Mouse (Mus musculus): Measurements from ENCODE around the gene B230217C12Rik. TPM values are rescaled to one million over a fixed set of nuclear protein-coding genes. Genes with fewer than 3 reads are reported as not detected.

Gene B230217C12Rik
- polyA plus RNA-seq, 1 experiment = 4.9 TPM

DNA sequence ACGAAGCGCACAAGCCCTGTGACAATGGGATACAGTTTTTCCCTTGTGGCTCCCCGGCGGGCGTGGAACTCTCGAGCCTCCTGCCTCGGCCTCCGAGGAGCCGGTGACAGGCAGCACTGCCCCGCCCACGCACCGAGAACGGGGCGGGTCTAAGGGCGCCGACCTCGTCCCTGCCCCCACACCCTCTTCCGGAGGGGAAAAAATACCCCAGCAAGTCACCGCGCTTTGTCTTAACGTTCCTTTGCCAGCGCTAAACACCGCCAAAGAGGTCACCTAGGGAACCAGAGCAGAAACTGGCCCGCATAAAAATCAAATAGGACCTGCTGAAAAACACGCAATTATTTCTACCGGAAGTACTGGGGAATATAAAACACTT lies 43.0 kb downstream of the B230217C12Rik start:
- Histone ChIP-seq H3K36me3 (ENCODE audit: control insufficient read depth, insufficient read depth) (no peaks in the 10 kb centered on the region), H3K4me3 (ENCODE audit: insufficient read depth, poor library complexity, severe bottlenecking) (peak overlapping the region; percentile 28), H3K27me3 (ENCODE audit: control insufficient read depth, insufficient read depth, insufficient read length) (no peaks in the 10 kb centered on the region), H3ac (ENCODE audit: control insufficient read depth, insufficient read length, low read depth) (peak overlapping the region; percentile 30), H3K79me3 (ENCODE audit: low read depth) (no peaks in the 10 kb centered on the region), H3K79me2 (ENCODE audit: control insufficient read depth, insufficient read depth) (no peaks in the 10 kb centered on the region)
- no peak for TF ChIP-seq FOSL1 (IDR thresholded peaks at IDR 0.05; ENCODE audit: insufficient read depth, low read length, poor library complexity, severe bottlenecking)
- TF ChIP-seq USF1 (IDR thresholded peaks at IDR 0.05; ENCODE audit: low read depth) = no peak
- no peak for TF ChIP-seq MYOD1 (IDR thresholded peaks at IDR 0.05; ENCODE audit: control insufficient read depth, insufficient read length, low read depth)
- no peak for TF ChIP-seq MYOG (IDR thresholded peaks at IDR 0.05; ENCODE audit: control insufficient read depth, extremely low read depth, insufficient read length)
- no peak for TF ChIP-seq CEBPB (IDR thresholded peaks at IDR 0.05; ENCODE audit: low read depth)
- no peak for TF ChIP-seq CTCF (IDR thresholded peaks at IDR 0.05; ENCODE audit: control insufficient read depth, insufficient read depth, insufficient read length)
- TF ChIP-seq MAX (IDR thresholded peaks at IDR 0.05) = no peak

DNA sequence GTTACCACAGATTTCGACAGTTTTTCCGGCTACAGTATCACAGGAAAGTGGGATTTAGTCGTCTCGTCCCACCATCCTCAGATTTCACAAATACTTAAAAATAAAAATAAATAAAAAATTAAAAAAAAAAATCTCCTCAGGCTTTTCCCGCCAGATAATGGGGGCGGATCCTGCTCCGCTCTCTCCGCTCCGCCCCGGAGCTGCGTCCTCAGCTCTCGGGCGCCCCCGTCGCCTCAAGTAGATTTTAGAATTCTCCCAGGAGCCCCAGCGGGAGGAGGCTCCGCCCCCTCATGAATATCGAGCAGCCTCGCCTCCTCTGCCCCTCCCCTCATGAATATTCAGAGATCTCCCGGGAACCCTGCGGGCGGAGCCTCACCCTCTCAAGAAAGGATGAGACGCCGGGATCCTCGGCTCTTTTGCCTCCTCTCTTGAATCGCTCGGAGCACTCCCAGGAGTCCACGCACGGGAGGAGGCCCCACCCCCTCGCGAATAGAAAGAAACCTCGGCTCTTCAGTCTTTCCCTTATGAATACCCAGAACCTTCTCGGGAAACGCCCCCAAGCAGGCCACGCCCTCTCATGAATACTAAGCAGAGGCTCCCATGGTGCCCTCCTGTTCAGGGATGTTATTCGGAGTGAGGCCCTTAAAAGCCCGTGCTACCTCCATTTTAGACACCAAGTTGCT lies 43.5 kb downstream of the B230217C12Rik start, which contains the start of gene Fbxo47:
TSS of gene Fbxo47 (minus strand) at position 237 of the 683 bp plus-strand sequence.
- Histone ChIP-seq H3K79me2 (ENCODE audit: control insufficient read depth, insufficient read depth) (no peaks in the 10 kb centered on the region), H3ac (ENCODE audit: control insufficient read depth, insufficient read length, low read depth) (peak within 1 kb of the TSS; percentile 30), H3K4me3 (ENCODE audit: insufficient read depth, poor library complexity, severe bottlenecking) (peak within 1 kb of the TSS; percentile 31), H3K79me3 (ENCODE audit: low read depth) (no peaks in the 10 kb centered on the region), H3K36me3 (ENCODE audit: control insufficient read depth, insufficient read depth) (no peaks in the 10 kb centered on the region), H3K27me3 (ENCODE audit: control insufficient read depth, insufficient read depth, insufficient read length) (no peaks in the 10 kb centered on the region)
- TF ChIP-seq CTCF (IDR thresholded peaks at IDR 0.05; ENCODE audit: control insufficient read depth, insufficient read depth, insufficient read length) (peak; percentile 40), CEBPB (IDR thresholded peaks at IDR 0.05; ENCODE audit: low read depth) (no peak), USF1 (IDR thresholded peaks at IDR 0.05; ENCODE audit: low read depth) (no peak), MYOD1 (IDR thresholded peaks at IDR 0.05; ENCODE audit: control insufficient read depth, insufficient read length, low read depth) (no peak), FOSL1 (IDR thresholded peaks at IDR 0.05; ENCODE audit: insufficient read depth, low read length, poor library complexity, severe bottlenecking) (no peak)

DNA sequence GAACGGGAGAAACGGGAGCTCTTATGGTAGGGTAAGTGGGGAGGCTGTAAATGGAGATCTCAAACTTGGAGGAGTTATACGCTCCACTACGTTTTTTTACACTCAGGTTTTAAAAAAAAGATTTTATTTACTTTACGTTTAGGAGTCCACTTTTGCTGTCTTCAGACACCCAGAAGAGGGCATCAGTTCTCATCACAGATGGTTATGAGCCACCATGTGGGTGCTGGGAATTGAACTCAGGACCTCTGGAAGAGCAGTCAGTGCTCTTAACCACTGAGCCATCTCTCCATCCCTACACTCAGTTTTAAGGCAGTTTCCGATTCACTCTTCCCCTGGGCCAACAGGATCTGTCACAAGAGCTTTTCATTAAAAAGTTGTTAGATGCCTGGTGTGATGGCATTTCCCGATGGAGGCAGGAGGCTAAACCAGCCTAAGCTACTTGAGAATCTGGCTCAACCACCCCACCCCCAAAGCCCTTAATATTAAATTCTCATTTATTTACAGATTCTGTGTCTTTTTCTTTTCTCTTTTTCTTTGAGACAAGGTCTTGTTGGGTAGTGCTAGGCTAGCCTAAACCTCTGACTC lies 44.1 kb downstream of the B230217C12Rik start:
- H3K79me3 ChIP-seq (ENCODE audit: low read depth) = no peaks in the 10 kb centered on the region
- TF ChIP-seq MAX (IDR thresholded peaks at IDR 0.05) (no peak), CEBPB (IDR thresholded peaks at IDR 0.05; ENCODE audit: low read depth) (no peak), CTCF (IDR thresholded peaks at IDR 0.05; ENCODE audit: control insufficient read depth, insufficient read depth, insufficient read length) (no peak)
- no peaks in the 10 kb centered on the region for H3K36me3 ChIP-seq (ENCODE audit: control insufficient read depth, insufficient read depth)
- no peaks in the 10 kb centered on the region for H3K27me3 ChIP-seq (ENCODE audit: control insufficient read depth, insufficient read depth, insufficient read length)
- H3K4me3 ChIP-seq (ENCODE audit: insufficient read depth, poor library complexity, severe bottlenecking) = peak overlapping the region; percentile 31
- no peak overlapping the region for H3ac ChIP-seq (ENCODE audit: control insufficient read depth, insufficient read length, low read depth)
- no peaks in the 10 kb centered on the region for H3K79me2 ChIP-seq (ENCODE audit: control insufficient read depth, insufficient read depth)

DNA sequence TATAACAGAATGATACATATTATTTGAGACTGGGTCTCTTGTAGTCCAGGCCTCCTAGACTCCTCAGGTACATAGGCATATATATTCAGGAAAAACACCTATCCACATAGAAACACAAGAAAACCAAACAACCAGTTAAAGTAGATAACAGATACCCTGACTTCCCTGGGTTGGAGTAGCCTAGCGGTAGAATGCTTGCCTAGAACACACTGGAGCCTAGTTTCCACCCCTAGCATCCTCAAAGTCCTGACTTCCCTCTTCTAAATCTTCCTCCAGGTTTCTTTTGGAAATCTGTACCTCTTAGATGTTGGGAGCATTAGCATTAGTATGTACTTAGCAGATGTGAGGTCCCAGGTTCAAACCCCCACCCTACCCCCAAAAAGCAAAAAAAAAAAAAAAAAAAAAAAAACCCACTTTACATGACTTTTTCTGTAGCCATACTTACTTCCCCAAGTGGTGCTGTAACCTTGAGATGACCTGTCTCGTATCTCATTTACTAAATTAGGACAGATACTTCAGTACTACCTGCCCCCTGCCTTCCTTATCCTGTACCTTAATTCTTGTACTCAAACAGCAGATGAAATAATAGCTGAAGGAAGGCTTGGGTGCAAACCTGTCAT lies 44.8 kb downstream of the B230217C12Rik start:
- TF ChIP-seq CEBPB (IDR thresholded peaks at IDR 0.05; ENCODE audit: low read depth) (no peak), MAX (IDR thresholded peaks at IDR 0.05) (no peak), MYOD1 (IDR thresholded peaks at IDR 0.05; ENCODE audit: control insufficient read depth, insufficient read length, low read depth) (no peak), USF1 (IDR thresholded peaks at IDR 0.05; ENCODE audit: low read depth) (no peak), MYOG (IDR thresholded peaks at IDR 0.05; ENCODE audit: control insufficient read depth, extremely low read depth, insufficient read length) (no peak), CTCF (IDR thresholded peaks at IDR 0.05; ENCODE audit: control insufficient read depth, insufficient read depth, insufficient read length) (no peak)
- Histone ChIP-seq H3K4me3 (ENCODE audit: insufficient read depth, poor library complexity, severe bottlenecking) (peak overlapping the region; percentile 31), H3K36me3 (ENCODE audit: control insufficient read depth, insufficient read depth) (no peaks in the 10 kb centered on the region)

DNA sequence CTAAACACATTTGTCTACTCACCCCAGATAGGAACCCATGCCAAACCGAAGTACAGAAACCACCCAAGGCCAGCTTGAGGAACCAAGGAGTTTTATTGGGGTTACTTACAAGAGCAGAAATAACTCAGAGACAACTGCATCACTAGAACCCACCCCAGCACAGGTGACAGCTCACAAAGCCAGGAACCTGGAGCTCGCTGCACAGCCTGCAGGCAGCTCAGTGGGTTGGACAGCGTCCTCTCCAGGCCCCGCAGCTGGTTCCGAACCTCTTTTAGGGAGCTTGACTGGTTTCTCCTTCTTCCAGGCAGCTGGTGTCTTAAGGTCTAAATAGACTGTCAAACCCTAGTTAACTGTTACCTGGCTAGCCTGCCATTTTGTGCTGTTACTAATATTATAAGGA lies 51.2 kb downstream of the B230217C12Rik start:
- no peaks in the 10 kb centered on the region for H3K79me2 ChIP-seq (ENCODE audit: control insufficient read depth, insufficient read depth)
- H3K27me3 ChIP-seq (ENCODE audit: control insufficient read depth, insufficient read depth, insufficient read length) = no peaks in the 10 kb centered on the region
- H3K4me3 ChIP-seq (ENCODE audit: insufficient read depth, poor library complexity, severe bottlenecking) = no peak overlapping the region
- no peaks in the 10 kb centered on the region for H3K36me3 ChIP-seq (ENCODE audit: control insufficient read depth, insufficient read depth)
- H3K79me3 ChIP-seq (ENCODE audit: low read depth) = no peaks in the 10 kb centered on the region
- no peak overlapping the region for H3ac ChIP-seq (ENCODE audit: control insufficient read depth, insufficient read length, low read depth)
- TF ChIP-seq CEBPB (IDR thresholded peaks at IDR 0.05; ENCODE audit: low read depth) = no peak

More for the DNA sequence above, 44.8 kb downstream of the B230217C12Rik start:
- H3ac ChIP-seq (ENCODE audit: control insufficient read depth, insufficient read length, low read depth) = no peak overlapping the region
- H3K79me3 ChIP-seq (ENCODE audit: low read depth) = no peaks in the 10 kb centered on the region
- H3K27me3 ChIP-seq (ENCODE audit: control insufficient read depth, insufficient read depth, insufficient read length) = no peaks in the 10 kb centered on the region
- H3K79me2 ChIP-seq (ENCODE audit: control insufficient read depth, insufficient read depth) = no peaks in the 10 kb centered on the region

Other genes starting within 250 kb of the B230217C12Rik start
- 15.9 TPM for gene Epop, start 211.1 kb upstream of the B230217C12Rik start, polyA plus RNA-seq (2012; fragmentation: generic; extraction: Trizol)
- 12.5 TPM for gene Mllt6, start 177.4 kb upstream of the B230217C12Rik start, polyA plus RNA-seq (2012; fragmentation: generic; extraction: Trizol)
- gene Cisd3, start 155.0 kb upstream of the B230217C12Rik start, polyA plus RNA-seq (2012; fragmentation: generic; extraction: Trizol) = 110 TPM
- gene Pcgf2, start 140.3 kb upstream of the B230217C12Rik start, polyA plus RNA-seq (2012; fragmentation: generic; extraction: Trizol) = 29.2 TPM
- gene Psmb3, start 137.4 kb upstream of the B230217C12Rik start, polyA plus RNA-seq (2012; fragmentation: generic; extraction: Trizol) = 690 TPM
- gene Pip4k2b, start 96.1 kb upstream of the B230217C12Rik start, polyA plus RNA-seq (2012; fragmentation: generic; extraction: Trizol) = 28.3 TPM
- 8.7 TPM for gene Cwc25, start 74.2 kb upstream of the B230217C12Rik start, polyA plus RNA-seq (2012; fragmentation: generic; extraction: Trizol)
- gene 1700001P01Rik, start 64.9 kb upstream of the B230217C12Rik start, polyA plus RNA-seq (2012; fragmentation: generic; extraction: Trizol) = 0.14 TPM
- 1,391 TPM for gene Rpl23, start 58.3 kb upstream of the B230217C12Rik start, polyA plus RNA-seq (2012; fragmentation: generic; extraction: Trizol)
- gene Lasp1, start 41.8 kb upstream of the B230217C12Rik start, polyA plus RNA-seq (2012; fragmentation: generic; extraction: Trizol) = 219 TPM
- gene Fbxo47, start 43.4 kb downstream of the B230217C12Rik start, polyA plus RNA-seq (2012; fragmentation: generic; extraction: Trizol) = 0.11 TPM
- 0.25 TPM for gene Plxdc1, start 145.7 kb downstream of the B230217C12Rik start, polyA plus RNA-seq (2012; fragmentation: generic; extraction: Trizol)
- gene Arl5c, start 155.4 kb downstream of the B230217C12Rik start, polyA plus RNA-seq (2012; fragmentation: generic; extraction: Trizol) = 0.54 TPM
- 6.1 TPM for gene Cacnb1, start 182.3 kb downstream of the B230217C12Rik start, polyA plus RNA-seq (2012; fragmentation: generic; extraction: Trizol)
- gene Rpl19, start 185.9 kb downstream of the B230217C12Rik start, polyA plus RNA-seq (2012; fragmentation: generic; extraction: Trizol) = 3,682 TPM
- 34.6 TPM for gene Stac2, start 212.7 kb downstream of the B230217C12Rik start, polyA plus RNA-seq (2012; fragmentation: generic; extraction: Trizol)